Mouse (Mus musculus) Patski (cell line): ENCODE results near the gene Isl2. TPM values are rescaled to one million over a fixed set of nuclear protein-coding genes. Genes with fewer than 3 reads are reported as not detected.
A peak's percentile ranks its signal among the peaks of the same experiment; 100 is the strongest.

Source experiments
- ATAC-seq: fragments of 100-300 bp; one replicate; pipeline ENCODE4 v1.8.0; 2021
- CTCF ChIA-PET: fragments of 350-600 bp; sonication (Branson Sonifier 250); formaldehyde crosslinking; loops from one replicate; lab custom pipeline; 2022; ENCODE audit warnings: inconsistent platforms; lab: Charles Lee
- POLR2A ChIA-PET: fragments of 350-600 bp; sonication (Branson Sonifier 250); formaldehyde crosslinking; loops from one replicate; lab custom pipeline; 2022; ENCODE audit warnings: antibody characterized with exemption, inconsistent platforms; lab: Charles Lee
- DNase-seq: peaks from one replicate; pipeline ENCODE4 v3.0.0-alpha.2; 2011; ENCODE audit warnings: low read depth, low spot score
- H3K27me3 ChIP-seq: fragments of 371-371 bp; one replicate; pipeline ENCODE4 v1.5.1; 2021
- CTCF ChIP-seq: fragments of 100-300 bp; IDR thresholded peaks from one replicate; pipeline ENCODE4 v1.5.1; 2021
- in situ Hi-C: fragments of 300-500 bp; cut with MboI; formaldehyde crosslinking; loops from 3 replicates; pipeline ENCODE4 v1.11.1; 2018; ENCODE audit warnings: low pct_unique_long_range_greater_than_20kb, mixed read lengths
- polyA plus RNA-seq: library from polyadenylated mRNA; unstranded; gene quantifications from one replicate; pipeline ENCODE4 v1.2.3, GENCODE M21; 2021

The Isl2 gene
- polyA plus RNA-seq, 1 experiment from 2014 or later = 4.6 TPM

DNA sequence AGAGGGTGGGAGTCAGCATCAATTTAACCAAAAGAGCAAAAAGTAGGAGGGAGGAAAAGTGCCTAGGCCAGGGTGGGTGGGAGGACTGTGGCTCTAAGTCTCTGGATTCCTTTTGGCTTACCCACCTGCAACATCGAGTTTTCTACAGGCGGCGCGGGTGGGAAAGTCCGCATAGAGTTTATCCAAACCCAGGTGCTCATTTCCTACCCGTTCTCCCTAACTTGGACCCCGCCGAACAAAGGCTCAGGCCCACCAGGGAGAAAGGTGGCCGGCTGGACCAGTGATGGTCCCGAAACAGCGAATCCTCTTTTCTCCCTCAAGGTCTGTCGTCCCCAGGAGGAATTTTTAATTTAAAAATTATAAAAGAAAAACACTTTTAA lies 1.9 kb downstream of the Isl2 start:
- TF ChIP-seq CTCF = no peak
- ChIA-PET CTCF (interaction anchor here (0.9 kb wide), 1 partner anchor 11 kb away, joined by 3 read pairs; no protein-coding TSS in a partner anchor), POLR2A (no interaction called here)
- DNase-seq = no peak
- H3K27me3 ChIP-seq = no peaks in the 10 kb centered on the region
- no peak for ATAC-seq
- in situ Hi-C loops = no loop called here

DNA sequence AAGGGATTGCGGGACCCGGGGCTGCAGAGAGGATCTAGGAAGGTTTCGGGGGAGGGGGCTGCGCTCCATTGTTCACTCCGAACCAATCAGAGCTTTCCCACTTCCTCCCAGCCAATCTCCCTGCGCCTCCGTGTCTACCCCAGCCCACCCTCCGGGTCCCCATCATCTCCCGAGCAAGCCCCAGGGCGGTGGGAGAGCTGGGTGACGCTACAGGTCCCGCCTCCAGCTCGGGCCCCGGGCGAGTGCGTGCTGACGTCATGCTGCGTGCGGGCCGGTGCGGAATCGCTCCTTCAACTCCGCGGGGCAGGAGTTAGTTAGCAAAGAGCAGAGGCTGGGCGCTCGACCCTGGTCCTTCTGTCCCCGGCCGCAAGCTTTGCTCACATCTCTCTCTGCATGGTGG lies 2.4 kb downstream of the Isl2 start:
- TF ChIP-seq CTCF = no peak
- no peaks in the 10 kb centered on the region for H3K27me3 ChIP-seq
- DNase-seq = peak; percentile 22
- POLR2A ChIA-PET = no interaction called here
- CTCF ChIA-PET = interaction anchor here (0.9 kb wide), 1 partner anchor 11 kb away, joined by 3 read pairs; no protein-coding TSS in a partner anchor
- in situ Hi-C loops = no loop called here
- ATAC-seq = peak; percentile 71

DNA sequence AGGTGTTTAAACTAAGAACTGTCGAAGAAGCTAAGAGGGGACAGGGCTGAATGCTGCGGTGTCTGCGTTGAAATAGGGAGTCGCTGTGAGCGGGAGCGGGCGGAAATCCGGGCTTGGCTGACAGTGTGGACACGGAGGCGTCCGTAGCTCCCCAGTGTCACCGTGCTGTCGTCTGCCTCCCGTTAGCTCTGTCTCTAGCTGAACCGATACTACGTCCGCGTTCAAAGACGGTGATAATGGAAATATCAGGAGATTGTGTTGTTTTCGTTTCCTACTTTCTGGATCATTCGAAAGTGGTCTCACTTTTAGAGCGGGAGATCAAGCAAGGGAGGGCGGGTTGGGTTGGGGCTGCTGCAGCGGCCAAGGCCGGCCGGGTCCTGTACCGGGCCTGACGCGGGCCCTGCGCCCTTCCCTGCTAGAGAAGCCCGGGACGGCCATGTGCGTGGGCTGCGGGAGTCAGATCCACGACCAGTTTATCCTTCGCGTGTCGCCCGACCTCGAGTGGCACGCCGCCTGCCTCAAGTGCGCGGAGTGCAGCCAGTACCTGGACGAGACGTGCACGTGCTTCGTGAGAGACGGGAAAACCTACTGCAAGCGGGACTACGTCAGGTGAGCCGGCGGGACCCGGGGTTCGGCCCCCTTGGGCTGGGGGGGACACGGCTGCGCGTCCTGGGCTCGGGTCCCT lies 3.4 kb downstream of the Isl2 start:
- in situ Hi-C loops = no loop called here
- DNase-seq (no peak), ATAC-seq (peak; percentile 17)
- ChIA-PET CTCF (no interaction called here), POLR2A (no interaction called here)
- no peaks in the 10 kb centered on the region for H3K27me3 ChIP-seq
- no peak for TF ChIP-seq CTCF

DNA sequence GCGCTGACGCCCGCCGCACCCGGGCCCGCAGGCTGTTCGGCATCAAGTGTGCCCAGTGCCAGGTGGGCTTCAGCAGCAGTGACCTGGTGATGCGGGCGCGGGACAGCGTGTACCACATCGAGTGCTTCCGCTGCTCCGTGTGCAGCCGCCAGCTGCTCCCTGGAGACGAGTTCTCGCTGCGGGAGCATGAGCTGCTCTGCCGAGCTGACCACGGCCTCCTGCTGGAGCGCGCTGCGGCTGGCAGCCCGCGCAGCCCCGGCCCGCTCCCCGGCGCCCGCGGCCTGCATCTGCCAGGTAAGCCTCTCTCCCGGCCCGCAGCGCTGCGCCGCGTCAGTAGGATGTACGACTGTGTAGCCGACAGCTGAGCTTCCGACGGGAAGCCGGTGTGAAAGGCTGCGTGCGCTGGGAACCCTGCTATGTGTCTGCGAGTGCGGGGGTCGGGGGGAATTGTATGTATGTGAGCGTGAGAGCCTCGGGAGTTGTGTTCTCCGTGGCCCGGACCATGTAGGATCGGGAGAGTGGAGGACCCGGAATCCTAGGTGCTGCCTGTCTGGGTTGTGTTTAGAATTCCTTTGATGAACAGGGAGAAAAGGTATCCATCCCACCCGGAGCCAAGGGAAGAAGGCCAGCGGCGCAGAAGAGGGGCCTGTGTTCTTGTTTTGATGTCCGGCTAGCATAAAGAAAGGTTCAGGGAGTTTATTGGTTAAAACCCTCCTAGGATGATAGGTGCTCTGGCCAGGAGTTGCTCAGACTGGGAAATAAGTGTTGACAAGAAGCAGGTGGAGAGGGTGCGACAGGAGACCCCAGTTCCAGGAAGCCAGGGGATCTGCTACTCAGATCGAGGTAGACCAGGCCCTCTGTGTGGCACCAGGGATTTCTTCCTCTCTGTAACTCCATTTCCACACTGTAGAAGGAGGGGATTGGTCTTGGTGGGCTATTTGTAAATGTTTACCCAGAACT lies 4.2 kb downstream of the Isl2 start:
- DNase-seq = no peak

DNA sequence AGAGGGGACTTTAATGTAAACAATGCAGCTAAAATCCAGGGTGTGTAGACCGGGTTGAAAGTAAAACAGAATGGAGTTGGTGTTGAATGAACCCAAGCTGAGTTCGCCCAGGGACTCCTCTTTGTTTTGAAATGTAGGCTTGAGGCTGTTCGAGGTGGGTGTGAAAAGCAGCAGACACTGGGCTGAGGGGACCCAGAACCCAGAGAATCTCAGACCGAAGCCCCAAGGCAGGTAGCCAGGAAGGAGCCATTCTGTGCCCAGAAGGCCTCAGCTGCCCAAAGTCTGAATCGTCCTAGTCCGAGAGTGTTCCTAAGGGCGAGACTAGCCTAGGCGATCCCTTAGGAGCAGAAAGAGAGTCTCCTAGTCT lies 4.8 kb downstream of the Isl2 start:
- TF ChIP-seq CTCF = no peak
- DNase-seq = no peak
- no peaks in the 10 kb centered on the region for H3K27me3 ChIP-seq
- ChIA-PET CTCF (no interaction called here), POLR2A (no interaction called here)
- in situ Hi-C loops = no loop called here
- no peak for ATAC-seq

More for the DNA sequence above, 4.2 kb downstream of the Isl2 start:
- in situ Hi-C loops = no loop called here
- no peaks in the 10 kb centered on the region for H3K27me3 ChIP-seq
- POLR2A ChIA-PET = no interaction called here
- CTCF ChIA-PET = no interaction called here
- TF ChIP-seq CTCF = no peak
- ATAC-seq = no peak

DNA sequence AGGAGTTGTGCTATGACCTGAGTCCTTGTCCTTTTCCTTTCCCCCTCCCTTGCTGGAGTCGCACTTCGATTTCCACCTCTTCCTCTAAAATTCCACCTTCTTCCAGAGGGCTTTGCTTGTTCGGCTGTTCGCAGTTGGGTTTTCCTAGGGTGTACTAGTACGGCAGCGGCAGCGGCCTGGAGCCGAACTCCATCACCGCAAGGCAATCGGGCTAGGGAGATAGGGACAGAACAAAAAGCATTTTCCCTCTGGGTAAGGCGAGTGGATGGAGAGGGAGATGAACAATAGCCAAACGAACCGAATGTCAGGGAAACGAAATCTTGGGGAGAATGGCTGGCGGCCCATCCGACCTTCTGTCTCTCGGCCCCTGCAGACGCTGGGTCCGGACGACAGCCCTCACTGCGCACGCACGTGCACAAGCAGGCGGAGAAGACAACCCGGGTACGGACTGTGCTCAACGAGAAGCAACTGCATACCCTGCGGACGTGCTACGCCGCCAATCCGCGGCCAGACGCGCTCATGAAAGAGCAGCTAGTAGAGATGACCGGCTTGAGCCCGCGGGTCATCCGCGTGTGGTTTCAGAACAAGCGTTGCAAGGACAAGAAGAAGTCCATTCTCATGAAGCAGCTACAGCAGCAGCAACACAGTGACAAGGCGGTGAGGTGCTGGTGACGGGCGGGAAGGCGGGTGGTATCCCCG lies 5.4 kb downstream of the Isl2 start:
- TF ChIP-seq CTCF = no peak
- POLR2A ChIA-PET = no interaction called here
- CTCF ChIA-PET = no interaction called here
- no peak for DNase-seq
- ATAC-seq = no peak
- in situ Hi-C loops = no loop called here
- no peaks in the 10 kb centered on the region for H3K27me3 ChIP-seq

DNA sequence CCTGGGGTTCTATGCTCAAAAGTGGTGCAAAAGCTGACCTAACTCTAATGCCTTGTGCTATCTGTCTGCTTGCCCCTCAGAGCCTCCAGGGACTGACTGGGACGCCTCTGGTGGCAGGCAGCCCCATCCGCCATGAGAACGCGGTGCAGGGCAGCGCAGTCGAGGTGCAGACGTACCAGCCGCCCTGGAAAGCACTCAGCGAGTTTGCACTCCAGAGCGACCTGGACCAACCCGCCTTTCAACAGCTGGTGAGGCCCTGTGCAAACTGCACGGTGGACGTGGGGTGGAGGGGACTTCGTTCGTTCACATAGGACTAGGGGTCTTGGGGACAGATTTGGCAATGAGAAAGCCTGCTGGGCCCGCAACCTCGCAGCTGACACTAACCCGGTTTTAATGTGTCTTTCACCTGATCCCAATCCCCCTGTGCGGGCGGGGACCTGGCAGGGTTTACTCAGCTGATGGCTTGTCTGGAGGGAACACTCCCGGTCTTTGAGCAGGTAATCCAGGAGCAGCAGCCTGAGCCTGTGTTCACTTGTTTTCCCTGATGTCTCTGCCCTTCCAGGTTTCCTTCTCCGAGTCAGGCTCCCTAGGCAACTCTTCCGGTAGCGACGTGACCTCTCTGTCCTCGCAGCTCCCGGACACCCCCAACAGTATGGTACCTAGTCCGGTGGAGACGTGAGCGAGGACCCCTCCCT lies 6.5 kb downstream of the Isl2 start:
- POLR2A ChIA-PET = no interaction called here
- no peaks in the 10 kb centered on the region for H3K27me3 ChIP-seq
- in situ Hi-C loops = no loop called here
- CTCF ChIA-PET = no interaction called here
- ATAC-seq (no peak), DNase-seq (no peak)
- TF ChIP-seq CTCF = no peak

DNA sequence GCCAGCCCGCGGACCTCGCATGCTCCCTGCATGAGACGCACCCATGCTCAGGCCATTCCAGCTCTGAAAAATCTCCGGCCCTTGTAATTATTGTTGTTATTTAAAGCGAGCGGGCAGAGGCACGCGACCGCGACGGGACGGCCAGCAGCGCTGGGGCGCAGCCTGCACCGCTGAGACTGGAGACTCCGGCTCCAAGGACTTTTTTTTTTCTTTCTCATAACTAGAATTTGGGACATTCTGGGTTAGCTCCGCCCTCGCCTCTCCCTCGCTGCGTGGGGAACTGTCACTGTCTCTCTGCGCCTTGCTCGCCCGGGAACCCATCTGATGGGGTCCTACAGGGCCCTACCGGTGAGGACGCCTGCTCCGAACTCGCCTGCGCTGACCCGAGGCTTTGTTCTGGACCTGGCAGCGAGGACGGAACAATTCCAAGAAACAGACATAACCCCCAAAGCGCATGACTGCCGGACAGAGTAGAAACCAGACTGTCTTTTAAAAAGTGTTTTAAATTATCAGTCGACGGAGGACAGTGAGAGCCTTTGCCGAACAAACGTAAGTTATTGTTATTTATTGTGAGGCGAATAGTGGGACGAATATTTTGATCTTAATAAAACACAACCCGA lies 7.2 kb downstream of the Isl2 start:
- ATAC-seq (no peak), DNase-seq (no peak)
- CTCF ChIA-PET = no interaction called here
- in situ Hi-C loops = no loop called here
- POLR2A ChIA-PET = no interaction called here
- TF ChIP-seq CTCF = no peak
- no peaks in the 10 kb centered on the region for H3K27me3 ChIP-seq

DNA sequence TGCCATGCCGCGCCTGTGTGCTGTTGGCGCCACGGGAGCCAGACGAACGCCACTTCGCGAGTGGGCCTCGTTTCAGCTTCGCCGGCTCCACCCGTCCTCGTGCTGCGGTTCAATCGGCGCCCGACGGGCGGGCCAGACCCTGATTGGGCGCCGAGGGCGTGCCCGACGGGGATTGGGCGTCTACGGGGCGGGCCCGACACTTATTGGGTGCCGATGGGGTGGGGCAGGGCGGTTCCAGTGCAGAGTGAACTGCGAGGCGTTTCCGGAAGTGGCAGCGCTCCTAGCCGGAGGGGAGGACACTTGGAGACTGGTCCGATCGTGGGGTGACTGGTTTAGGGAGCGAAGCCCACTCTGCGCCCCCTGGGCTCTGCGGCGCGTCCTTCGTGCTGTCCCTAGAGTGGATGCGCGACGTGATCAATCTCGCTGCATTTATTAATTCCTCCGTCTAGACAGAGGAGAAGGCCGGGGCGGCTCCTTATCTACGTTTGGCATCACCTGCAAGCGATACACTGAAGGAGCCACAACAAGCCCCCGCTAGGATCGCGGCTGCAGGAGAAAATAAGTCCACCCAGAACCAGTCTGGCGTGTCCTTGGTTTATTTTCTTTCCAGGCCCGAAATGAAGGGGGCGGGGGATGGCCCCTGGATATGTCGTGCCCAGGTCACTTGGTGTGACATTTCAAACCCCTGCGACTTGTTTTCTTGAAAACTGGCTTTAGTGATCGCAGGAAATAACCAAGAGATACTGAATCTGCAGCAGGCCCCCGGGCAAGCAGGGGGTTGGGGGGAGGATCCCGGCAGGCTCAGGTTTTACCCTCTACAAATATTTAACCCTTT lies 7.9 kb downstream of the Isl2 start:
- TF ChIP-seq CTCF = no peak
- DNase-seq (no peak), ATAC-seq (no peak)
- CTCF ChIA-PET = no interaction called here
- no peaks in the 10 kb centered on the region for H3K27me3 ChIP-seq
- POLR2A ChIA-PET = no interaction called here
- in situ Hi-C loops = no loop called here
